Mouse (Mus musculus) G1E (cell line): Measurements from ENCODE around the gene Gm32742.
"Not testable (repeated sequence)": the region's sequence is repeated elsewhere in the genome, so short reads cannot be mapped to it uniquely, and the experiment has no call there.

Experiments
- CTCF ChIP-seq: IDR thresholded peaks from 2 replicates; pipeline ENCODE4 v1.5.1; 2012; ENCODE audit warnings: low read depth, low read length, inconsistent platforms, mixed read lengths
- GATA1 ChIP-seq: IDR thresholded peaks from 2 replicates; pipeline ENCODE4 v1.6.1; 2012; ENCODE audit warnings: borderline replicate concordance, low read length, inconsistent platforms, mixed read lengths
- POLR2AphosphoS5 ChIP-seq: IDR thresholded peaks from 2 replicates; pipeline ENCODE4 v1.6.1; 2012; ENCODE audit warnings: low read depth, low read length, inconsistent platforms; ENCODE audit not compliant: insufficient replicate concordance
- TAL1 ChIP-seq: conservative IDR thresholded peaks from 2 replicates; pipeline ENCODE4 v1.6.1; 2012; ENCODE audit warnings: low read depth, low read length, inconsistent platforms, mixed read lengths

DNA sequence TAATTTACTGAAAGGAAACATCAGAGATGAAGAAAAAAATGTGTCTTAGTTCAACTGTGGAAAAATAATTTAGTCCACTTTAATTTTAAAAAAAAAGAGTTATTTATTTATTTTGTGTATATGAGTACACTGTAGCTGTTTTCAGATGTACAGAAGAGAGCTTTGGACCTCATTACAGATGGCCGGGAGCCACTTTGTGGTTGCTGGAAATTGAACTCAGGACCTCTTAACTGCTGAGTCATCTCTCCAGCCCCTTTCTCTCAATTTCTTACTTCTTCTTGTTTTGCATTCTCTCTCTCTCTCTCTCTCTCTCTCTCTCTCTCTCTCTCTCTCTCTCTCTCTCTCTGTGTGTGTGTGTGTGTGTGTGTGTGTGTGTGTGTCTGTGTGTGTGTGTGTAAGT, 25.9 kb downstream of the Gm32742 start:
- not testable (repeated sequence) for TF ChIP-seq CTCF, POLR2AphosphoS5, TAL1, GATA1
